Mouse (Mus musculus) embryonic facial prominence, embryonic 13.5 days (tissue): ENCODE results near the gene Wfdc2. TPM values are rescaled to one million over a fixed set of nuclear protein-coding genes. Genes with fewer than 3 reads are reported as not detected.
"Not testable (repeated sequence)": the region's sequence is repeated elsewhere in the genome, so short reads cannot be mapped to it uniquely, and the experiment has no call there.

Experiments used
- ATAC-seq: fragments of 200-750 bp; cut with Nextera tagmentation; 2 replicates; pipeline ENCODE4 v1.8.0; 2017; ENCODE audit warnings: low read depth; ENCODE audit not compliant: insufficient number of reproducible peaks, insufficient read depth, low FRiP score, low TSS enrichment
- H3K27ac ChIP-seq: fragments of 300-500 bp; sonication (generic); 2 replicates; pipeline ENCODE4 v1.5.1; 2015; ENCODE audit warnings: moderate library complexity, mild to moderate bottlenecking, inconsistent platforms
- H3K27me3 ChIP-seq: fragments of 300-500 bp; sonication (generic); 2 replicates; pipeline ENCODE4 v1.6.1; 2015; ENCODE audit warnings: mild to moderate bottlenecking, inconsistent platforms
- H3K36me3 ChIP-seq: fragments of 300-500 bp; sonication (generic); 2 replicates; pipeline ENCODE4 v1.6.1; 2015; ENCODE audit warnings: mild to moderate bottlenecking, inconsistent platforms
- H3K4me1 ChIP-seq: fragments of 300-500 bp; sonication (generic); 2 replicates; pipeline ENCODE4 v1.6.1; 2015; ENCODE audit warnings: inconsistent platforms
- H3K4me2 ChIP-seq: fragments of 300-500 bp; sonication (generic); 2 replicates; pipeline ENCODE4 v1.6.1; 2015; ENCODE audit warnings: moderate library complexity, mild to moderate bottlenecking, inconsistent platforms
- H3K4me3 ChIP-seq: fragments of 300-500 bp; sonication (generic); 2 replicates; pipeline ENCODE4 v1.5.1; 2015; ENCODE audit warnings: mild to moderate bottlenecking, inconsistent platforms
- H3K9ac ChIP-seq: fragments of 300-500 bp; sonication (generic); 2 replicates; pipeline ENCODE4 v1.6.1; 2015; ENCODE audit warnings: mild to moderate bottlenecking, inconsistent platforms
- H3K9me3 ChIP-seq: fragments of 300-500 bp; sonication (generic); 2 replicates; pipeline ENCODE4 v1.6.1; 2016; ENCODE audit warnings: inconsistent platforms
- WGBS: fragments of 180-500 bp; shearing (Covaris S2); methylation state at CpG from one replicate; pipeline ENCODE4 v1.1.7; 2015; ENCODE audit warnings: mixed read lengths; 5-methylcytosine and 5-hydroxymethylcytosine counted together
- polyA plus RNA-seq: library from polyadenylated mRNA; unstranded; fragments of >200 nt; fragmentation: Nextera tagmentation; extraction: Ambion mirVana; gene quantifications from 2 replicates; pipeline ENCODE4 v1.2.1, GENCODE M21; 2015

Gene Wfdc2
- polyA plus RNA-seq, 1 experiment from 2014 or later, result 46.5 TPM

DNA sequence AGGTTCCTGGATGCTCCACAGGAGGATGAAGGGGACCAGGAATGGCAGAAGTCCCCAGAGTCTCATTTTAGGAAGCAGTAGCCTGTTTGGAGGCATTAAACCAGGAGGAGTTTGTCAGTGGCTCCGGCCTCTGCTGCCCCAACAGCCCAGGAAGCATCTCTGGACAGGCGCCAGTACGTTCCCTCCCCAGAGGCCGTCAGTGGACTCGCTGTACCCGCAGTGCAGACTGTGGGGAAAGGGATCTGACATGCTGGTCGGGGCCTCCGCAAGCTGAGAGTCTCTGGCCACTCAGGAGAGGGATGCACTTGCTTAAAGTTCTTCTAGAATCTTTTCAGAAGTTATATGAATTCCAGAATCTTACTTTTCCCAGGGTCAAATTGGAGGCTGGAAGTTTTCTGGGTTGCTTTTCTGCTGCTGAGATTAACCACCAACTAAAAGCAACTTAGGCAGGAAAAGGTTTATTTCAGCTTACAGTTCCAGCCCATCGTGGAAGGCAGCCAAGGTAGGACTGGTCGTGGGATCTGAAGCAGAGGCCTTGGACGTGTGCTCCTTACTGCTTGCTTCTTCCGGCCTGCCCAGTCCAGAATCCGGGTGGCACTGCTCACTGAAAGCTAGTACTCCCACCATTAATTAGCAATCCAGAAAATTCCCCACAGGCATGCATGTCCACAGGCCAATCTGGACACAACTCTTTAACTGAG is 23.0 kb downstream of the Wfdc2 start, which contains the start of gene Wfdc6a:
Gene Wfdc6a (minus strand): TSS at position 423 of the 701 bp plus-strand sequence.
- 0 out of 2 replicates have a peak within 1 kb of the TSS, but pooled peaks have one; percentile 21 for H3K9ac ChIP-seq
- H3K4me3 ChIP-seq, H3K36me3 ChIP-seq, H3K4me1 ChIP-seq, H3K9me3 ChIP-seq, H3K27ac ChIP-seq, H3K4me2 ChIP-seq, ATAC-seq, H3K27me3 ChIP-seq: not testable (repeated sequence)
- WGBS, result 66% methylated on average over 13 of the region's 13 CpGs

DNA sequence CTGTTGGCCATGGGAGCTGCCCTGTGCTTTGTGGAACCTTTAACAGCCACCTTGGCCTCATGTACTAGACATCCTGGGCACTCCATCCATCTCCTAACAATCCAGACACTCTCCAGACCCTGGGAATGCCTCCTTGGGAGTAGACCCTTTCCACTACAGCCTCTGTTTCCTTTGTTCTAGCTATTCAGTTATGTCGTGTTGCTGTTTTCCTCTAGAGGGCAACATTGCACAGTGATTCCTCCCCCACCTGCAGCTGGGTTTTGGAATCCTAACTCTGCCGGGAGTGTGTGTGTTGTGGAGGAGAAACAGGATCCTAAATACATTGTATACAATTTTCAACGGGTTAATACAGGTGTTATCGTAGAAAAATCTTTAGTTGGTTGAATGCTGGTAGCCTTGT is 29.8 kb downstream of the Wfdc2 start:
- no peak overlapping the region for H3K4me2 ChIP-seq
- 4% methylated on average over 4 of the region's 4 CpGs for WGBS
- H3K36me3 ChIP-seq, result no peaks in the 10 kb centered on the region
- no peaks in the 10 kb centered on the region for H3K9me3 ChIP-seq
- no peak overlapping the region for H3K4me3 ChIP-seq
- H3K4me1 ChIP-seq, result no peaks in the 10 kb centered on the region
- no peak for ATAC-seq
- no peak overlapping the region for H3K27ac ChIP-seq
- H3K27me3 ChIP-seq, result 0 out of 2 replicates have a peak, but pooled peaks cover 3% of the 10 kb centered on the region
- no peak overlapping the region for H3K9ac ChIP-seq

DNA sequence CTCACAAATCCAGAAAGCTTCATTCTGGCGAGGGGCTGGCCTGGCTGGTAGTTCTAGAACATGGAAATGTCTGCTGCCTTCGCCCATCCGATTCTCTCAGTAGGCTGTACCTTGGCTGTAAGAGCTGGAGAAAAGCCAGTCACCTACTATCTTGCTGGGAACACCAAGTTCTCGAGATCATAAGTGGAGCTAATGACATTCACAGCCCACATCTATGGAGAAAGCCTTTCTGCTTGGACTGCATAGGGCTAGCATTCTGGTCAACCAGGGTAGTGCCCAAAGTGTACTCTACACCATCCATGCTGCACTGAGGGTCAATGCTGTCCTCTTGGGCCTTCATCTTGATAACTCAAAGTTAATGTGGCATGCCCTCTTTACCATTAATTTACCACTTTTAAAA is 31.3 kb downstream of the Wfdc2 start, which contains the start of gene Eppin:
Gene Eppin (minus strand): TSS at position 101 of the 400 bp plus-strand sequence.
- no peak within 1 kb of the TSS for H3K9ac ChIP-seq
- no peak within 1 kb of the TSS for H3K4me3 ChIP-seq
- H3K4me1 ChIP-seq, result no peaks in the 10 kb centered on the region
- WGBS, result 77% methylated on average over 4 of the region's 4 CpGs
- 0 out of 2 replicates have a peak, but pooled peaks cover 3% of the 10 kb centered on the region for H3K27me3 ChIP-seq
- H3K4me2 ChIP-seq, result no peak within 1 kb of the TSS
- no peaks in the 10 kb centered on the region for H3K9me3 ChIP-seq
- no peak for ATAC-seq
- no peak within 1 kb of the TSS for H3K27ac ChIP-seq
- no peaks in the 10 kb centered on the region for H3K36me3 ChIP-seq

DNA sequence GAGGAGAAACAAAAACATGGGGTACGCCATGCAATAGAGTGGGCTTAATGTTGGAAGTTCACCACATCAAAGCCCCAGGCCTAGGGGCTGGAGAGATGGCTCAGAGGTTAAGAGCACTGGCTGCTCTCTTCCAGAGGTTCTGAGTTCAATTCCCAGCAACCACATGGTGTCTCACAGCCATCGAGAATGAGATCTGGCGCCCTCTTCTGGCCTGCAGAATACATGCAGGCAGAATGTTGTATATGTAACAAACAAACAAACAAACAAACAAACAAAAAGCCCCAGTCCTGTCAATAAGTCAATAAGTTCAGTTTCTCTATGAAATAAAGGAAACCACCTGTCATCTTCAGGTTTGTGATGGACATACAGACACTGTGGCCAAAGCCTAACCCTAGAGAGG is 38.0 kb downstream of the Wfdc2 start:
- 66% methylated on average over 3 of the region's 3 CpGs for WGBS

DNA sequence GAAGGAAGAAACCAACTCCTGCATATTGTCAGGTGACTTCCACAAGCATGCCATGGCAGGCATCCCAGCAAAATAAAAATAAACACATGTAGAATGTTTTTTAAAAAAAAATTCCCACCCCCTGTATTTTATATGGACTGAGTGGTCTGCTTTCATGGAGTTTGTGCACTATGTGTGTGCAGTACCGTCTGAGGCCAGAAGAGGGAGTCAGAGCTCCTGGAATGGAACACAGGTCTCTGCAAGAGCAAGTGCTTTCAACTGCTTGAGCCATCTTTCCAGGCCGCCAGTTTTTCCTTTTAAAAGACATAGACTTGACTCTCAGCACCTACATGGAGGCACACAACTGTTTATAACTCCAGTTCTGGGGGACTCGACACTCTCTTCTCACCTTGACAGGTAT is 41.3 kb downstream of the Wfdc2 start:
- H3K4me2 ChIP-seq, result no peak overlapping the region
- no peaks in the 10 kb centered on the region for H3K4me1 ChIP-seq
- 0 out of 2 replicates have a peak, but pooled peaks cover 3% of the 10 kb centered on the region for H3K9me3 ChIP-seq
- H3K36me3 ChIP-seq, result no peaks in the 10 kb centered on the region
- H3K27me3 ChIP-seq, result no peaks in the 10 kb centered on the region
- H3K27ac ChIP-seq, result no peak overlapping the region
- ATAC-seq, result no peak
- WGBS, result 85% methylated on average over 3 of the region's 3 CpGs
- H3K9ac ChIP-seq, result no peak overlapping the region
- H3K4me3 ChIP-seq, result no peak overlapping the region

More for the DNA sequence above, 38.0 kb downstream of the Wfdc2 start:
- H3K4me2 ChIP-seq, result no peak overlapping the region
- H3K4me3 ChIP-seq, result no peak overlapping the region
- H3K4me1 ChIP-seq, result no peaks in the 10 kb centered on the region
- 0 out of 2 replicates have a peak, but pooled peaks cover 3% of the 10 kb centered on the region for H3K9me3 ChIP-seq
- no peak overlapping the region for H3K27ac ChIP-seq
- H3K27me3 ChIP-seq, result no peaks in the 10 kb centered on the region
- no peaks in the 10 kb centered on the region for H3K36me3 ChIP-seq
- H3K9ac ChIP-seq, result no peak overlapping the region
- no peak for ATAC-seq

GRCm38 (mm10) chr2:164604411-164604810 is 42.2 kb downstream of the Wfdc2 start:
- Histone ChIP-seq H3K9me3 (0 out of 2 replicates have a peak, but pooled peaks cover 3% of the 10 kb centered on the region), H3K27me3 (no peaks in the 10 kb centered on the region), H3K4me3 (no peak overlapping the region), H3K4me1 (no peaks in the 10 kb centered on the region), H3K4me2 (no peak overlapping the region), H3K27ac (no peak overlapping the region), H3K9ac (no peak overlapping the region), H3K36me3 (no peaks in the 10 kb centered on the region)
- ATAC-seq, result no peak
- 86% methylated on average over 8 of the region's 8 CpGs for WGBS

- no peak for ATAC-seq
- H3K9ac ChIP-seq, result no peak overlapping the region
- no peaks in the 10 kb centered on the region for H3K36me3 ChIP-seq
- H3K9me3 ChIP-seq, result no peaks in the 10 kb centered on the region
- no peak overlapping the region for H3K4me3 ChIP-seq
- peaks cover 8% of the 10 kb centered on the region for H3K4me1 ChIP-seq
- no peak overlapping the region for H3K4me2 ChIP-seq
- 78% methylated on average over 6 of the region's 6 CpGs for WGBS
- H3K27me3 ChIP-seq, result no peaks in the 10 kb centered on the region
- H3K27ac ChIP-seq, result no peak overlapping the region
Observed at GRCm38 (mm10) chr2:164608781-164609180, 46.6 kb downstream of the Wfdc2 start.

DNA sequence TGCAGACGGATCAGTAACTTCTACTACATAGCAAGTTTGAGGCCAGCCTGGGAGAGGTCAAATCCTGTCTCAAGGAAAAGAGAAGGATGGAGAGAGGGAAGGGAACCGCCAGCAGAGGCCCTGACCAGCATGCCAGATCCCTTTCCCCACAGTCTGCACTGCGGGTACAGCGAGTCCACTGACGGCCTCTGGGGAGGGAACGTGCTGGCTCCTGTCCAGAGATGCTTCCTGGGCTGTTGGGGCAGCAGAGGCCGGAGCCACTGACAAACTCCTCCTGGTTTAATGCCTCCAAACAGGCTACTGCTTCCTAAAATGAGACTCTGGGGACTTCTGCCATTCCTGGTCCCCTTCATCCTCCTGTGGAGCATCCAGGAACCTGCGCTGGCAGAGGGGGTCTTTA is 51.3 kb downstream of the Wfdc2 start, which contains the start of the genes Wfdc6b and Wfdc8:
Gene Wfdc6b (plus strand): TSS at position 52 of the 400 bp plus-strand sequence.
Gene Wfdc8 (minus strand): TSS at position 156 of the 400 bp plus-strand sequence.
- not testable (repeated sequence) for H3K36me3 ChIP-seq, H3K27me3 ChIP-seq, H3K4me1 ChIP-seq, ATAC-seq, H3K9me3 ChIP-seq, H3K9ac ChIP-seq, H3K27ac ChIP-seq, H3K4me2 ChIP-seq, H3K4me3 ChIP-seq
- 60% methylated on average over 8 of the region's 8 CpGs for WGBS

GRCm38 (mm10) chr2:164615386-164615785 is 53.2 kb downstream of the Wfdc2 start:
- WGBS, result 91% methylated on average over 3 of the region's 3 CpGs

More at GRCm38 (mm10) chr2:164615386-164615785, 53.2 kb downstream of the Wfdc2 start:
- H3K27me3 ChIP-seq, result no peaks in the 10 kb centered on the region
- H3K9ac ChIP-seq, result no peak overlapping the region
- no peak overlapping the region for H3K27ac ChIP-seq
- H3K4me1 ChIP-seq, result peaks cover 8% of the 10 kb centered on the region
- no peak for ATAC-seq
- no peak overlapping the region for H3K4me3 ChIP-seq
- H3K4me2 ChIP-seq, result no peak overlapping the region
- H3K36me3 ChIP-seq, result no peaks in the 10 kb centered on the region
- H3K9me3 ChIP-seq, result no peaks in the 10 kb centered on the region

Other genes with a start within 250 kb of the Wfdc2 start
- not detected in 2 replicates for gene Svs6, start 245.7 kb upstream of the Wfdc2 start, polyA plus RNA-seq
- gene Svs5, start 229.7 kb upstream of the Wfdc2 start, polyA plus RNA-seq, result not detected in 2 replicates
- 2.2 and 2.7 TPM in 2 replicates for gene Slpi, start 173.3 kb upstream of the Wfdc2 start, polyA plus RNA-seq
- 0.59 and 1.0 TPM in 2 replicates for gene Rbpjl, start 159.3 kb upstream of the Wfdc2 start, polyA plus RNA-seq
- 66.0 and 105 TPM in 2 replicates for gene Matn4, start 157.3 kb upstream of the Wfdc2 start, polyA plus RNA-seq
- 81.5 and 87.8 TPM in 2 replicates for gene Sdc4, start 118.5 kb upstream of the Wfdc2 start, polyA plus RNA-seq
- 56.0 and 65.9 TPM in 2 replicates for gene Sys1, start 105.4 kb upstream of the Wfdc2 start, polyA plus RNA-seq
- gene Gm20458, start 101.4 kb upstream of the Wfdc2 start, polyA plus RNA-seq, result 7.7 and 8.3 TPM in 2 replicates
- not detected in 2 replicates for gene Trp53tg5, start 88.7 kb upstream of the Wfdc2 start, polyA plus RNA-seq
- 2.1 and 3.0 TPM in 2 replicates for gene Dbndd2, start 76.3 kb upstream of the Wfdc2 start, polyA plus RNA-seq
- 49.6 and 52.6 TPM in 2 replicates for gene Pigt, start 64.9 kb upstream of the Wfdc2 start, polyA plus RNA-seq
- gene Spint3, start 11.0 kb downstream of the Wfdc2 start, polyA plus RNA-seq, result not detected in 2 replicates
- gene Wfdc6a, start 23.0 kb downstream of the Wfdc2 start, polyA plus RNA-seq, result 0.80 TPM in 1 of 2 replicates, not detected in the other
- gene Eppin, start 31.2 kb downstream of the Wfdc2 start, polyA plus RNA-seq, result not detected in 2 replicates
- not detected in 2 replicates for gene Wfdc6b, start 51.1 kb downstream of the Wfdc2 start, polyA plus RNA-seq
- gene Wfdc8, start 51.2 kb downstream of the Wfdc2 start, polyA plus RNA-seq, result not detected in 2 replicates
- gene Wfdc16, start 76.4 kb downstream of the Wfdc2 start, polyA plus RNA-seq, result not detected in 2 replicates
- gene Wfdc10, start 93.6 kb downstream of the Wfdc2 start, polyA plus RNA-seq, result 0.89 TPM in 1 of 2 replicates, not detected in the other
- not detected in 2 replicates for gene Wfdc9, start 94.2 kb downstream of the Wfdc2 start, polyA plus RNA-seq
- not detected in 2 replicates for gene Wfdc11, start 111.7 kb downstream of the Wfdc2 start, polyA plus RNA-seq
- gene Wfdc13, start 122.7 kb downstream of the Wfdc2 start, polyA plus RNA-seq, result not detected in 2 replicates
- not detected in 2 replicates for gene Spint4, start 136.1 kb downstream of the Wfdc2 start, polyA plus RNA-seq
- not detected in 2 replicates for gene Spint5, start 152.9 kb downstream of the Wfdc2 start, polyA plus RNA-seq
- 0.58 and 0.93 TPM in 2 replicates for gene Wfdc3, start 183.5 kb downstream of the Wfdc2 start, polyA plus RNA-seq
- gene Dnttip1, start 183.6 kb downstream of the Wfdc2 start, polyA plus RNA-seq, result 79.6 and 83.1 TPM in 2 replicates
- 410 and 448 TPM in 2 replicates for gene Ube2c, start 207.5 kb downstream of the Wfdc2 start, polyA plus RNA-seq
- gene Tnnc2, start 217.6 kb downstream of the Wfdc2 start, polyA plus RNA-seq, result 16.7 and 17.2 TPM in 2 replicates
- 23.4 and 25.0 TPM in 2 replicates for gene Snx21, start 223.4 kb downstream of the Wfdc2 start, polyA plus RNA-seq
- gene Acot8, start 242.5 kb downstream of the Wfdc2 start, polyA plus RNA-seq, result 18.4 and 19.5 TPM in 2 replicates
- 7.0 and 7.9 TPM in 2 replicates for gene Zswim3, start 242.7 kb downstream of the Wfdc2 start, polyA plus RNA-seq